ENCODE assay signal across 8 mouse cellular contexts in the genomic region with DNA sequence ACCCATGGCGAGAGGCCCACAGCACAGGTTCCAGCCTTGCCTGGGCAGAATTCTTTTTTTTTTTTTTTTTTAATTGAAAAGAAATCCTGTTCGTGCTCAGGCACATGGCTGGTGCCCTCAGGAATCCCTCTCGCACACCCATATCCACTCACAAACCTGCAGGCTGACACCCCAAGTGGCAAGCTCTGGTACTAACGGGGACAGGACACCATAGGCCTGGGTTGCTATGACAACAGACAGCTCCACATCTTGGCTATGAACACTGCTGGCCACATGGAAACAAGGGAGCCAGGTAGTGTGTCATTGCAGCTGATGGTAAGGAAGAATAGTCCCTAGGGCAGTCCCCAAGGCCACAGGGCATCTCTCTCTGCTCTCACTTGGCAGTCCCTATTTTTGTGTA. TPM values are rescaled to one million over a fixed set of nuclear protein-coding genes. Genes with fewer than 3 reads are reported as not detected.
DNase-seq lines count a peak whose midpoint lies in the region; ATAC-seq and TF ChIP-seq lines count a peak whose summit lies in the region.

No protein-coding gene starts in this region.

- no peaks in the 10 kb centered on the region for H3K9me3 ChIP-seq in neural tube, embryonic 11.5 days (ENCODE audit: control insufficient read depth, low read length)
- no peaks in the 10 kb centered on the region for H3K9me3 ChIP-seq in hindbrain, embryonic 16.5 days (ENCODE audit: control insufficient read depth, low read length)
- H3K9me3 ChIP-seq in neural tube, embryonic 15.5 days (replicated peaks) = no peaks in the 10 kb centered on the region

- H3K4me1 ChIP-seq in neural tube, embryonic 11.5 days (ENCODE audit: control insufficient read depth, insufficient read depth, low read length) = no peaks in the 10 kb centered on the region
- H3K4me1 ChIP-seq in cortical plate, adult 2 months (ENCODE audit: control insufficient read depth, insufficient read depth, low read length) = no peaks in the 10 kb centered on the region; the same call in 1 of the 2 replicates
- peaks cover 16% of the 10 kb centered on the region for H3K4me1 ChIP-seq in hindbrain, embryonic 16.5 days (ENCODE audit: control insufficient read depth, insufficient read depth, low read depth, low read length)
- H3K4me1 ChIP-seq in neural tube, embryonic 15.5 days = peaks cover 23% of the 10 kb centered on the region

- TF ChIP-seq POLR2A in cortical plate, adult 2 months (IDR thresholded peaks at IDR 0.05; ENCODE audit: extremely low read depth, insufficient read depth, low read length) = no peak

- 49% methylated on average over 4 of the region's 4 CpGs for WGBS in neural tube, embryonic 11.5 days
- 31% methylated on average over 4 of the region's 4 CpGs for WGBS in hindbrain, embryonic 16.5 days
- WGBS in neural tube, embryonic 15.5 days = 31% methylated on average over 4 of the region's 4 CpGs

- no peak overlapping the region for H3K27ac ChIP-seq in neural tube, embryonic 11.5 days (ENCODE audit: low read depth, low read length)
- no peak overlapping the region for H3K27ac ChIP-seq in cortical plate, adult 2 months (ENCODE audit: insufficient read depth, low read length)
- peak overlapping the region; percentile 21; the same call in 1 of the 2 replicates for H3K27ac ChIP-seq in hindbrain, embryonic 16.5 days (ENCODE audit: low read depth, low read length)
- peak overlapping the region; percentile 60; the same call in 1 of the 2 replicates for H3K27ac ChIP-seq in neural tube, embryonic 15.5 days (replicated peaks)

- H3K27me3 ChIP-seq in neural tube, embryonic 11.5 days (ENCODE audit: control insufficient read depth, insufficient read depth, low read length) = no peaks in the 10 kb centered on the region
- no peaks in the 10 kb centered on the region for H3K27me3 ChIP-seq in hindbrain, embryonic 16.5 days (replicated peaks; ENCODE audit: control insufficient read depth, insufficient read depth, low read length)
- no peaks in the 10 kb centered on the region for H3K27me3 ChIP-seq in neural tube, embryonic 15.5 days (replicated peaks)

- no peak overlapping the region for H3K9ac ChIP-seq in neural tube, embryonic 11.5 days (ENCODE audit: low read length)
- no peak overlapping the region for H3K9ac ChIP-seq in hindbrain, embryonic 16.5 days (ENCODE audit: low read depth, low read length)
- H3K9ac ChIP-seq in neural tube, embryonic 15.5 days (replicated peaks) = no peak overlapping the region

- TF ChIP-seq CTCF in cortical plate, adult 2 months (IDR thresholded peaks at IDR 0.05; ENCODE audit: extremely low read depth, insufficient read depth, low read length) = peak; percentile 37; the same call in 1 of the 2 replicates

- H3K36me3 ChIP-seq in neural tube, embryonic 11.5 days (ENCODE audit: control insufficient read depth, insufficient read depth, low read length) = no peaks in the 10 kb centered on the region
- H3K36me3 ChIP-seq in hindbrain, embryonic 16.5 days (ENCODE audit: control insufficient read depth, insufficient read depth, low read length) = no peaks in the 10 kb centered on the region
- H3K36me3 ChIP-seq in neural tube, embryonic 15.5 days = no peaks in the 10 kb centered on the region

- H3K4me3 ChIP-seq in neural tube, embryonic 11.5 days (ENCODE audit: low read depth, low read length) = no peak overlapping the region
- H3K4me3 ChIP-seq in cortical plate, adult 2 months (ENCODE audit: insufficient read depth, low read length) = no peak overlapping the region
- H3K4me3 ChIP-seq in hindbrain, embryonic 16.5 days (ENCODE audit: low read length) = no peak overlapping the region
- no peak overlapping the region for H3K4me3 ChIP-seq in neural tube, embryonic 15.5 days (replicated peaks)

- ATAC-seq in neural tube, embryonic 11.5 days (ENCODE audit: insufficient read depth, low FRiP score, low TSS enrichment) = no peak
- peak; percentile 88 for ATAC-seq in hindbrain, embryonic 16.5 days
- ATAC-seq in neural tube, embryonic 15.5 days (ENCODE audit: low FRiP score) = peak; percentile 88
- no peak for ATAC-seq in erythroid progenitor cell, adult 5-6 weeks (replicated peaks; ENCODE audit: low FRiP score, poor library complexity, severe bottlenecking)

- DNase-seq in neural tube, embryonic 11.5 days (ENCODE audit: low spot score) = peak; percentile 53
- no peak for DNase-seq in neural tube, embryonic 10.5 days (ENCODE audit: extremely low spot score, low spot score)
- no peak for DNase-seq in ovary, postnatal 36 days (ENCODE audit: low spot score)
- no peak for DNase-seq in heart, adult 18-20 months

- no peak overlapping the region for H3K4me2 ChIP-seq in neural tube, embryonic 11.5 days (ENCODE audit: low read depth)
- no peak overlapping the region for H3K4me2 ChIP-seq in hindbrain, embryonic 16.5 days (ENCODE audit: low read length)
- no peak overlapping the region for H3K4me2 ChIP-seq in neural tube, embryonic 15.5 days

RNA-seq across cellular contexts. Expression of gene Rai1, which starts 15.9 kb away (rescaled TPM):
- polyA plus RNA-seq in neural tube, embryonic 11.5 days (2014; fragmentation: Nextera tagmentation; extraction: Ambion mirVana) = 28.5 and 31.4 TPM in 2 replicates
- polyA plus RNA-seq in cortical plate, adult 2 months (2012; rRNA removed) = 41.8 and 41.9 TPM in 2 replicates
- polyA plus RNA-seq in hindbrain, embryonic 16.5 days (2015; fragmentation: Nextera tagmentation; extraction: Ambion mirVana) = 24.3 and 28.0 TPM in 2 replicates
- polyA plus RNA-seq in neural tube, embryonic 15.5 days (2015; fragmentation: Nextera tagmentation; extraction: Ambion mirVana) = 26.5 and 27.4 TPM in 2 replicates
- total RNA-seq in erythroid progenitor cell, adult 5-6 weeks (2015; ENCODE audit: low replicate concordance) = 5.8 and 7.1 TPM in 2 replicates
- 0.77 and 3.0 TPM in 2 replicates for total RNA-seq in erythroid progenitor cell, adult 5-6 weeks (2017; ENCODE audit: low replicate concordance)
- 10 to 100 TPM; 18.0 to 23.0 TPM for total RNA-seq in heart, adult 18-20 months (2021)

RNA-seq across cellular contexts. Expression of gene Pemt, which starts 42.7 kb away (rescaled TPM):
- 6.9 and 7.3 TPM in 2 replicates for polyA plus RNA-seq in neural tube, embryonic 11.5 days (2014; fragmentation: Nextera tagmentation; extraction: Ambion mirVana)
- polyA plus RNA-seq in cortical plate, adult 2 months (2012; rRNA removed) = 7.1 TPM in 2 replicates
- 8.3 and 9.1 TPM in 2 replicates for polyA plus RNA-seq in hindbrain, embryonic 16.5 days (2015; fragmentation: Nextera tagmentation; extraction: Ambion mirVana)
- polyA plus RNA-seq in neural tube, embryonic 15.5 days (2015; fragmentation: Nextera tagmentation; extraction: Ambion mirVana) = 8.5 and 9.0 TPM in 2 replicates
- total RNA-seq in erythroid progenitor cell, adult 5-6 weeks (2015; ENCODE audit: low replicate concordance) = 4.0 TPM in 1 of 2 replicates, not detected in the other
- total RNA-seq in erythroid progenitor cell, adult 5-6 weeks (2017; ENCODE audit: low replicate concordance) = not detected in 2 replicates
- 1 to 10 TPM; 1.6 to 3.3 TPM for total RNA-seq in heart, adult 18-20 months (2021)

Comparison
In these comparisons a context has a peak if more than half of its experiments do, and no peak if none do; other contexts are left out.
1. ATAC-seq: peak in hindbrain, embryonic 16.5 days (single experiment) and neural tube, embryonic 15.5 days (single experiment); none in neural tube, embryonic 11.5 days (single experiment) and erythroid progenitor cell, adult 5-6 weeks (single experiment).
2. H3K27ac ChIP-seq: peak in hindbrain, embryonic 16.5 days (single experiment) and neural tube, embryonic 15.5 days (single experiment); none in neural tube, embryonic 11.5 days (single experiment) and cortical plate, adult 2 months (single experiment).